Mouse (Mus musculus) embryonic facial prominence, embryonic 15.5 days (tissue): ENCODE measurements at regions not wholly inside any gene's neighbourhood (a gene's known extent, or its start where the extent isn't known, plus 50 kb on each side); places are given as distances from the start of the nearest gene placed in this dataset.

ENCODE experiments used
- ATAC-seq: fragments of 200-750 bp; cut with Nextera tagmentation; 2 replicates; pipeline ENCODE4 v1.8.0; 2017; ENCODE audit warnings: low read depth, moderate TSS enrichment; ENCODE audit not compliant: insufficient number of reproducible peaks, low FRiP score, low TSS enrichment
- H3K27ac ChIP-seq: fragments of 300-500 bp; sonication (generic); replicated peaks from 2 replicates; pipeline ENCODE4 v1.5.1; 2015; ENCODE audit warnings: mild to moderate bottlenecking, inconsistent platforms
- H3K27me3 ChIP-seq: fragments of 300-500 bp; sonication (generic); 2 replicates; pipeline ENCODE4 v1.6.1; 2015; ENCODE audit warnings: inconsistent platforms
- H3K36me3 ChIP-seq: fragments of 300-500 bp; sonication (generic); 2 replicates; pipeline ENCODE4 v1.6.1; 2015; ENCODE audit warnings: mild to moderate bottlenecking, inconsistent platforms
- H3K4me1 ChIP-seq: fragments of 300-500 bp; sonication (generic); 2 replicates; pipeline ENCODE4 v1.6.1; 2015; ENCODE audit warnings: inconsistent platforms
- H3K4me2 ChIP-seq: fragments of 300-500 bp; sonication (generic); replicated peaks from 2 replicates; pipeline ENCODE4 v1.6.1; 2015; ENCODE audit warnings: mild to moderate bottlenecking, inconsistent platforms
- H3K4me3 ChIP-seq: fragments of 300-500 bp; sonication (generic); replicated peaks from 2 replicates; pipeline ENCODE4 v1.5.1; 2015; ENCODE audit warnings: mild to moderate bottlenecking, inconsistent platforms
- H3K9ac ChIP-seq: fragments of 300-500 bp; sonication (generic); 2 replicates; pipeline ENCODE4 v1.6.1; 2015; ENCODE audit warnings: inconsistent platforms
- H3K9me3 ChIP-seq: fragments of 300-500 bp; sonication (generic); replicated peaks from 2 replicates; pipeline ENCODE4 v1.6.1; 2016; ENCODE audit warnings: inconsistent platforms
- WGBS: fragments of 180-500 bp; shearing (Covaris S2); methylation state at CpG from one replicate; pipeline ENCODE4 v1.1.7; 2015; 5-methylcytosine and 5-hydroxymethylcytosine counted together

DNA sequence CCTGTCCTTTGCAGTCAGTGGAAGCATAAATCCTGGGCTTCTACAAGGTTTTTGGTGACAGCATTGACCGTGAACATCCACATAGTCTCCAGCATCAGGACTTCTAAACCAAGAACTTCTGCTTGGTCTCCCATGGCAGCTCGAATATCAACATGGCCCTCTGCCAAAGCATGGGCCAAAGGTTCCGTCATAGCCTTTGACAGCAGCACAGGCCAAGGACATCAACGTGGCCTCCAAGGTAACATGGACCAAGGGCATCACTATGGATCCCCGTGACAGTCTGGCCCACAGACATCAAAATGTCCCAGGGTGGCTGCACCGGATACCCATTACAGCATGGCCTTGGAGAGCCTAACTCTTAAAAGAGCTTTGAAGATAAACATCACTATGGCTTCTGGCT is 275.5 kb upstream of the Irx5 start:
- ATAC-seq: no peak
- 86% methylated on average over 6 of the region's 6 CpGs for WGBS
- Histone ChIP-seq H3K27ac (no peak overlapping the region), H3K9ac (no peak overlapping the region), H3K4me1 (no peaks in the 10 kb centered on the region), H3K9me3 (no peaks in the 10 kb centered on the region), H3K27me3 (no peaks in the 10 kb centered on the region), H3K4me3 (no peak overlapping the region), H3K36me3 (no peaks in the 10 kb centered on the region), H3K4me2 (no peak overlapping the region)

GRCm38 (mm10) chr8:92080852-92081251 is 276.6 kb upstream of the Irx5 start:
- no peaks in the 10 kb centered on the region for H3K9me3 ChIP-seq
- H3K4me3 ChIP-seq: no peak overlapping the region
- H3K4me2 ChIP-seq: no peak overlapping the region
- H3K27me3 ChIP-seq: no peaks in the 10 kb centered on the region
- 49% methylated on average over 8 of the region's 8 CpGs for WGBS
- no peak for ATAC-seq
- no peaks in the 10 kb centered on the region for H3K36me3 ChIP-seq
- H3K4me1 ChIP-seq: no peaks in the 10 kb centered on the region
- no peak overlapping the region for H3K27ac ChIP-seq
- H3K9ac ChIP-seq: no peak overlapping the region

DNA sequence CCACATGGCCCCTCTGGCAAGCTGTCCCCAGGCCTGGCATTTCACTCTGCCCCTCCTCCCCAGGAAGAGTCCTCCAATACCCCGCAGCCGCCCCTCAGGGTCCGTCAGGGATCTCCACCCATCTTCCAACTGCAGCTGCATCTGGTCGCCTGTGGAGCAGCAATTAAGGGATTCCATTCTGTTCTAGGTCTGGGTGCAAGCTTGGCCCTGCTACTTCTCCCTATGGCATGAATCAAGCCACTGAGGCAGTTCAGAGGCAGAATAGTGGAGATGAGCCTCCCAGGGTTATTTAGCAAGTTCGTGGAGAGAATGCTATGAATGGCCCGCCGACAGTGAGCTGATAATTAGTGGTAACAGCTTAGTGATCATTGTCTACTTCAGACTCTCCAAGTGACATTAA is 275.7 kb upstream of the Irx3 start:
- ATAC-seq: no peak
- Histone ChIP-seq H3K4me1 (no peaks in the 10 kb centered on the region; the same call in 1 of the 2 replicates), H3K4me2 (no peak overlapping the region), H3K27ac (no peak overlapping the region), H3K9ac (no peak overlapping the region), H3K9me3 (no peaks in the 10 kb centered on the region), H3K36me3 (no peaks in the 10 kb centered on the region), H3K27me3 (peaks cover 1% of the 10 kb centered on the region; the same call in 1 of the 2 replicates), H3K4me3 (no peak overlapping the region)
- 51% methylated on average over 7 of the region's 7 CpGs for WGBS

- H3K4me1 ChIP-seq: no peaks in the 10 kb centered on the region; the same call in 1 of the 2 replicates
- H3K9ac ChIP-seq: no peak overlapping the region
- no peak overlapping the region for H3K27ac ChIP-seq
- no peaks in the 10 kb centered on the region for H3K9me3 ChIP-seq
- no peak for ATAC-seq
- H3K4me2 ChIP-seq: no peak overlapping the region
- H3K27me3 ChIP-seq: peaks cover 8% of the 10 kb centered on the region; the same call in 1 of the 2 replicates
- no peak overlapping the region for H3K4me3 ChIP-seq
- WGBS: 21% methylated on average over 6 of the region's 6 CpGs
- no peaks in the 10 kb centered on the region for H3K36me3 ChIP-seq
These were observed 270.4 kb upstream of the Irx3 start for GRCm38 (mm10) chr8:92072254-92072615.

DNA sequence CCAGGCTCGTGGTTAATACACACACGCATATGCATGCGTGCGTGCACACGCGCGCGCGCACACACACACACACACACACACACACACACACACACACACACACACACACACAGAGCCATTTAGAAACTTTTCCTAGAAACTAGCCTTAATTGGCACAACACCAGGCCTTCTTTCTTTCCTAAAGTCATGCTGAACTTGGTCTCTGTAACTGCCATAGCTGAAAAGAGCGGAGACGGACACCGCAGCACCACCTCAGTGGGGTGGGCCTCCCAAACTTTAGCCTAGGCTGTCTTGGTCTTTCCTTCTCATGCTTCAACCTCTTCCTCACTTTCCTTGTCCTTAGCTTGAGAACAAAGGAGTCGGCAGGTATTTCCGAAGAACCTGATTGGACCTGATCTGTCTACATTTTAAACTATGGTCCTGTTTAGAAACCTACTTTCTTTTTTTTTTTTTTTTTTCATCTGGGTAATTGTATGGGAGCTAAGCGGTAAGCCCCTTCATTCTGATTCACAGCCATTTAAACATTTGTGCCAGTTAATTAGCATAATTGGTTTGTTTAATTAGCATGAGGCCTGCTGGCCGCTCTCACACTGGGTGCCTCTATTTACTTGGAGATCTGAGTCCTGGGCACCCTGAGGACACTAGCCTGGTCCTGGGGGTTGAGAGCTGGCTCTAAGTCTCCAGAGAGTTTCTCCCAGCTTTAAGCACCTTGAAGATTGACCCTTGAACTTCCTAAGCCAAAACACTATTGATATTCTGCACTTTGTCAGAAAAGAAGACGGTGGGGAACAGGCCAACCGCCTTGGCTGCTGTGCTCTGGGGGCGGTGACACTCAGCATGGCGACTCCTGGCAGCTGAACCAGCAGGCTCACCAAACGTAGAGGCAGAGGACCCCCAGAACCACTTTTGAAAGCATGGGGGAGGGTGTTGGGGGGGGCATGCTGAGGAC is 269.7 kb upstream of the Irx3 start:
- Histone ChIP-seq H3K27me3 (peaks cover 8% of the 10 kb centered on the region; the same call in 1 of the 2 replicates), H3K9ac (no peak overlapping the region), H3K27ac (no peak overlapping the region), H3K4me3 (no peak overlapping the region), H3K4me2 (no peak overlapping the region), H3K4me1 (no peaks in the 10 kb centered on the region; the same call in 1 of the 2 replicates), H3K9me3 (no peaks in the 10 kb centered on the region), H3K36me3 (no peaks in the 10 kb centered on the region)
- no peak for ATAC-seq
- 61% methylated on average over 21 of the region's 21 CpGs for WGBS

DNA sequence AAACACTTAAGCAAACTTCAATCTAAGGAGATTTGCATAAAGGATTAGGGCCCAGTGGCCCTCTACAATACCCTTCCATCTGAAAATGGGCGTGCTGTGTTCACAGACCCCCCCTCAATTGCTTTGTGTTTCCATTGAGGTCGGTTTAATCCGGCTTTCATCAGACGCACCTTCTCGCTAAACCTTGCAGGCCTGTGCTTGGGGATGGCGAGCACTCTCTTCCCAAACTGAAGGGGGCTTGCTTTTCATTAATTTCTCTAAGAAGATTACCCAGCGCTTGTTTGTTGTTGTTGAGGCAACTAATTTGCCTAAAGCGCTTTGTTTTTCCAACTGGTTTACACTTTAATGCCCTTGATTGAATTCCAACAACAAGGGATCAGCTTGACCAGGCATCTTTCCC is 268.8 kb upstream of the Irx3 start:
- 48% methylated on average over 8 of the region's 8 CpGs for WGBS

GRCm38 (mm10) chr8:92066435-92066834 is 264.6 kb upstream of the Irx3 start:
- Histone ChIP-seq H3K4me1 (peaks cover 15% of the 10 kb centered on the region; the same call in 1 of the 2 replicates), H3K9ac (no peak overlapping the region), H3K27ac (no peak overlapping the region), H3K9me3 (no peaks in the 10 kb centered on the region), H3K36me3 (no peaks in the 10 kb centered on the region), H3K4me3 (no peak overlapping the region), H3K27me3 (peaks cover 4% of the 10 kb centered on the region; the same call in 1 of the 2 replicates), H3K4me2 (no peak overlapping the region)
- WGBS: 38% methylated on average over 8 of the region's 8 CpGs
- no peak for ATAC-seq

More for the DNA sequence above, 268.8 kb upstream of the Irx3 start:
- no peak for ATAC-seq
- Histone ChIP-seq H3K27ac (no peak overlapping the region), H3K36me3 (no peaks in the 10 kb centered on the region), H3K27me3 (peaks cover 8% of the 10 kb centered on the region; the same call in 1 of the 2 replicates), H3K4me2 (no peak overlapping the region), H3K4me3 (no peak overlapping the region), H3K9me3 (no peaks in the 10 kb centered on the region), H3K9ac (no peak overlapping the region), H3K4me1 (peaks cover 1% of the 10 kb centered on the region; the same call in 1 of the 2 replicates)

- H3K27ac ChIP-seq: peak overlapping the region; percentile 40; the same call in 1 of the 2 replicates
- no peaks in the 10 kb centered on the region for H3K9me3 ChIP-seq
- no peak overlapping the region for H3K9ac ChIP-seq
- no peaks in the 10 kb centered on the region for H3K36me3 ChIP-seq
- ATAC-seq: no peak
- WGBS: 8% methylated on average over 9 of the region's 9 CpGs
- H3K4me2 ChIP-seq: no peak overlapping the region
- H3K4me1 ChIP-seq: peaks cover 15% of the 10 kb centered on the region; the same call in 1 of the 2 replicates
- peaks cover 4% of the 10 kb centered on the region; the same call in 1 of the 2 replicates for H3K27me3 ChIP-seq
- no peak overlapping the region for H3K4me3 ChIP-seq
These were observed 263.8 kb upstream of the Irx3 start for GRCm38 (mm10) chr8:92065554-92066239.

DNA sequence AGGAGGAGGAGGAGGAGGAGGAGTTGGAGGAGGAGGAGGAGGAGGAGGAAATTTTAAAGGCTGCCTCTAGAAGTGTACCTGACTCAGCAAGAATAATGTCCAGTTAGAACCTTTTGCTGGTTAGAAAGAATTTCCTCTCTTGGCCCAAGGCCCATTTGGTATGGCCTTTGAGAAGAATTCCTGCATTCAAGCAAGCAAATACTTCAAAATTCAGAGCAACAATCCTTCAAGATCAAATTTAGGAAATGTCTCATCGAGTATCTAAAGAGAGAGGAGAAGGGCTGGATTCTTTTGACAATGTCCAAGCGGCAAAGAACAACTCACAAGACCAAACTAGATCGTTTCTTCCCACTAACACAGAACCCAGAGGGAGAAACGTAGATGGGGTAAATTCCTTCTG is 263.1 kb upstream of the Irx3 start:
- no peak overlapping the region for H3K4me3 ChIP-seq
- no peak overlapping the region for H3K9ac ChIP-seq
- 23% methylated on average over 4 of the region's 4 CpGs for WGBS
- H3K27ac ChIP-seq: no peak overlapping the region
- H3K9me3 ChIP-seq: no peaks in the 10 kb centered on the region
- no peak overlapping the region for H3K4me2 ChIP-seq
- peaks cover 15% of the 10 kb centered on the region; the same call in 1 of the 2 replicates for H3K4me1 ChIP-seq
- no peaks in the 10 kb centered on the region for H3K36me3 ChIP-seq
- H3K27me3 ChIP-seq: peaks cover 4% of the 10 kb centered on the region; the same call in 1 of the 2 replicates
- no peak for ATAC-seq

DNA sequence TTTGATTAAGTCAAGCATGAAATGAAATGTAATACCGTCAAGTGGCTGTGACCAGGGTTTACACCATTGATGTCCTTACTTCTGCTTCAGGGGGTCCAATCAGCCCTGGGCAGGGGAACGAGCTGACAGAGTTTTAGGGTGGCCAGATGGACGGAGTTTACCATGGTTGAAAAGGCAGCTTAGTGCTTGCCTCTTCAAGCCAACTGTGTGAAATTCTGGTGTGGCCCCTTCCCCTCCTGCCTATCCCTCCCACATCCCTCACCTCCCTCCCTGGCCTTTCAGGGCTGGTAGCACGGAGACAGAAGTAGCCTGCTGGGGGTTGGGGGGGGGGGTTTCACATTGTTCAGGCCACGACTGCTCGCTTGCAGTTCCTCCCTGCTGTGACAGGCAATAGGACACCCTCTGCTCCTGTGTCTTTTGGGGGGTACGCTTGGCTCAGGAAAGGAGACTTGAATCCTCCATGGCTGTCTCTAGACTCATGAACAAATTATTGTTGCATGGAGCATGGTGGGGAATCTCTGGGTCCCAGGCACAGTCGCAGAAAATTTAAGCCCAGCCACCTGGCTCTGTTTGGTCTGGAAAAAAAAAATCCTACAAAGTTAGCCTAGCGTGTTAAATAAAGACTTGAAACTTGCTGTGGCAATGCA is 262.4 kb upstream of the Irx3 start:
- peaks cover 15% of the 10 kb centered on the region; the same call in 1 of the 2 replicates for H3K4me1 ChIP-seq
- no peaks in the 10 kb centered on the region for H3K36me3 ChIP-seq
- WGBS: 20% methylated on average over 9 of the region's 9 CpGs
- ATAC-seq: no peak
- no peak overlapping the region for H3K4me2 ChIP-seq
- H3K4me3 ChIP-seq: no peak overlapping the region
- no peak overlapping the region for H3K9ac ChIP-seq
- H3K27me3 ChIP-seq: peaks cover 4% of the 10 kb centered on the region; the same call in 1 of the 2 replicates
- H3K9me3 ChIP-seq: no peaks in the 10 kb centered on the region
- no peak overlapping the region for H3K27ac ChIP-seq

- H3K36me3 ChIP-seq: no peaks in the 10 kb centered on the region
- H3K9me3 ChIP-seq: no peaks in the 10 kb centered on the region
- no peak overlapping the region for H3K4me2 ChIP-seq
- WGBS: 82% methylated on average over 4 of the region's 4 CpGs
- no peak overlapping the region for H3K27ac ChIP-seq
- no peak overlapping the region for H3K4me3 ChIP-seq
- peaks cover 8% of the 10 kb centered on the region; the same call in 1 of the 2 replicates for H3K27me3 ChIP-seq
- no peak overlapping the region for H3K9ac ChIP-seq
- ATAC-seq: no peak
- peaks cover 15% of the 10 kb centered on the region; the same call in 1 of the 2 replicates for H3K4me1 ChIP-seq
These were observed 261.5 kb upstream of the Irx3 start for GRCm38 (mm10) chr8:92063333-92063732.
